In genomic region chr1:135577793-135578192, GRCm38 (mm10) we compare ENCODE assay signal across 15 mouse cellular contexts. TPM values are rescaled to one million over a fixed set of nuclear protein-coding genes. Genes with fewer than 3 reads are reported as not detected.
A peak's percentile ranks its signal among the peaks of the same experiment; 100 is the strongest.
DNase-seq lines count a peak whose midpoint lies in the region; ATAC-seq lines count a peak whose summit lies in the region.
"Had no signal": no experiment of that assay in that cellular context is flagged by ENCODE, and none has a peak within 500 bp of the region (broad histone marks: within the 10 kb centered on the region; RNA-seq: fewer than 3 reads in every experiment).

No protein-coding gene starts in this region.

- peaks cover 16% of the 10 kb centered on the region for H3K36me3 ChIP-seq in heart, embryonic 13.5 days
- no peaks in the 10 kb centered on the region for H3K36me3 ChIP-seq in lung, embryonic 15.5 days
- no peaks in the 10 kb centered on the region for H3K36me3 ChIP-seq in embryonic facial prominence, embryonic 12.5 days
- H3K36me3 ChIP-seq in limb, embryonic 12.5 days: no peaks in the 10 kb centered on the region
- H3K36me3 ChIP-seq: G1E had no signal

- peak overlapping the region; percentile 27 for H3K4me2 ChIP-seq in heart, embryonic 13.5 days
- no peak overlapping the region for H3K4me2 ChIP-seq in lung, embryonic 15.5 days
- no peak overlapping the region for H3K4me2 ChIP-seq in embryonic facial prominence, embryonic 12.5 days (replicated peaks)
- H3K4me2 ChIP-seq in limb, embryonic 12.5 days: no peak overlapping the region

- no peak overlapping the region for H3K9ac ChIP-seq in heart, embryonic 13.5 days
- H3K9ac ChIP-seq in lung, embryonic 15.5 days: no peak overlapping the region
- H3K9ac ChIP-seq in embryonic facial prominence, embryonic 12.5 days: no peak overlapping the region
- H3K9ac ChIP-seq in limb, embryonic 12.5 days (replicated peaks): no peak overlapping the region

- no peaks in the 10 kb centered on the region for H3K9me3 ChIP-seq in heart, embryonic 13.5 days
- H3K9me3 ChIP-seq in lung, embryonic 15.5 days: no peaks in the 10 kb centered on the region
- H3K9me3 ChIP-seq in embryonic facial prominence, embryonic 12.5 days: no peaks in the 10 kb centered on the region
- no peaks in the 10 kb centered on the region for H3K9me3 ChIP-seq in limb, embryonic 12.5 days
- H3K9me3 ChIP-seq: G1E; megakaryocyte, embryonic 14.5 days had no signal

- no peak for DNase-seq in heart, adult 11 months
- no peak for DNase-seq in lung, postnatal 4 days
- no peak for DNase-seq in gastrocnemius, postnatal 25 days
- DNase-seq: adrenal gland, adult 2 months; cerebellum, adult 2 months; kidney, adult 9 months; lung, adult 18-20 months; thymus, postnatal 25 days had no signal

- ATAC-seq in heart, embryonic 13.5 days (ENCODE audit: extremely low read depth, insufficient number of reproducible peaks, low FRiP score, low TSS enrichment): no peak
- ATAC-seq in lung, embryonic 15.5 days (ENCODE audit: borderline replicate concordance, extremely low read depth, low FRiP score, low TSS enrichment): no peak
- no peak; the same call in 1 of the 2 replicates for ATAC-seq in embryonic facial prominence, embryonic 12.5 days (ENCODE audit: insufficient number of reproducible peaks, insufficient read depth, low FRiP score, low TSS enrichment)
- ATAC-seq in limb, embryonic 12.5 days (ENCODE audit: insufficient number of reproducible peaks, insufficient read depth, low FRiP score, low TSS enrichment, low read depth): no peak
- ATAC-seq in granulocyte monocyte progenitor cell, adult 5-6 weeks (replicated peaks; ENCODE audit: poor library complexity, severe bottlenecking): no peak

- H3K4me1 ChIP-seq in heart, embryonic 13.5 days: peaks cover 69% of the 10 kb centered on the region
- H3K4me1 ChIP-seq in lung, embryonic 15.5 days: peaks cover 59% of the 10 kb centered on the region
- peaks cover 73% of the 10 kb centered on the region for H3K4me1 ChIP-seq in embryonic facial prominence, embryonic 12.5 days
- peaks cover 74% of the 10 kb centered on the region for H3K4me1 ChIP-seq in limb, embryonic 12.5 days (replicated peaks)

- no peaks in the 10 kb centered on the region for H3K27me3 ChIP-seq in heart, embryonic 13.5 days (replicated peaks)
- H3K27me3 ChIP-seq in lung, embryonic 15.5 days: no peaks in the 10 kb centered on the region
- no peaks in the 10 kb centered on the region for H3K27me3 ChIP-seq in embryonic facial prominence, embryonic 12.5 days
- H3K27me3 ChIP-seq in limb, embryonic 12.5 days: 0 out of 2 replicates have a peak, but pooled peaks cover under 1% of the 10 kb centered on the region
- H3K27me3 ChIP-seq: megakaryocyte, embryonic 14.5 days had no signal

- no peak overlapping the region for H3K4me3 ChIP-seq in heart, embryonic 13.5 days
- H3K4me3 ChIP-seq in lung, embryonic 15.5 days: no peak overlapping the region
- H3K4me3 ChIP-seq in embryonic facial prominence, embryonic 12.5 days: no peak overlapping the region
- no peak overlapping the region for H3K4me3 ChIP-seq in limb, embryonic 12.5 days (replicated peaks)
- H3K4me3 ChIP-seq: megakaryocyte, embryonic 14.5 days had no signal

- WGBS in heart, embryonic 13.5 days: 30% methylated on average over 2 of the region's 2 CpGs
- 33% methylated on average over 2 of the region's 2 CpGs for WGBS in lung, embryonic 15.5 days
- WGBS in embryonic facial prominence, embryonic 12.5 days: 51% methylated on average over 2 of the region's 2 CpGs
- 43% methylated on average over 2 of the region's 2 CpGs for WGBS in limb, embryonic 12.5 days

- H3K27ac ChIP-seq in heart, embryonic 13.5 days (replicated peaks): peak overlapping the region; percentile 68
- peak overlapping the region; percentile 1; the same call in 1 of the 2 replicates for H3K27ac ChIP-seq in lung, embryonic 15.5 days
- H3K27ac ChIP-seq in embryonic facial prominence, embryonic 12.5 days: peak overlapping the region; percentile 9; the same call in 1 of the 2 replicates
- H3K27ac ChIP-seq in limb, embryonic 12.5 days: peak overlapping the region; percentile 50

RNA-seq across cellular contexts. Expression of gene Nav1, which starts 29.3 kb away (rescaled TPM):
- 24.6 and 25.6 TPM in 2 replicates for polyA plus RNA-seq in heart, embryonic 13.5 days (2015; fragmentation: Nextera tagmentation; extraction: Ambion mirVana)
- 10.7 and 11.6 TPM in 2 replicates for polyA plus RNA-seq in lung, embryonic 15.5 days (2015; fragmentation: Nextera tagmentation; extraction: Ambion mirVana)
- polyA plus RNA-seq in embryonic facial prominence, embryonic 12.5 days (2016; fragmentation: Nextera tagmentation; extraction: Ambion mirVana): 18.6 and 19.6 TPM in 2 replicates
- 15.4 and 17.1 TPM in 2 replicates for polyA plus RNA-seq in limb, embryonic 12.5 days (2016; fragmentation: Nextera tagmentation; extraction: Ambion mirVana)
- 10 to 100 TPM in 1 of 2 experiments, 1 to 10 TPM in 1; 7.9 to 11.1 TPM for total RNA-seq in gastrocnemius, postnatal 25 days (2021)
- total RNA-seq in granulocyte monocyte progenitor cell, adult 5-6 weeks (2014; fragmentation: Nextera tagmentation): 16.3 and 19.8 TPM in 2 replicates
- total RNA-seq in granulocyte monocyte progenitor cell, adult 5-6 weeks (2017): 2.9 and 3.6 TPM in 2 replicates
- polyA plus RNA-seq: G1E had no signal

Comparison
In these comparisons a context has a peak if more than half of its experiments do, and no peak if none do; other contexts are left out.
1. H3K27ac ChIP-seq: peak in every context shown above with its lines; median percentile 68 in heart, embryonic 13.5 days; 50 in limb, embryonic 12.5 days; 9 in embryonic facial prominence, embryonic 12.5 days; 1 in lung, embryonic 15.5 days.